14 mouse cellular contexts compared by ENCODE assay signal in the genomic region with DNA sequence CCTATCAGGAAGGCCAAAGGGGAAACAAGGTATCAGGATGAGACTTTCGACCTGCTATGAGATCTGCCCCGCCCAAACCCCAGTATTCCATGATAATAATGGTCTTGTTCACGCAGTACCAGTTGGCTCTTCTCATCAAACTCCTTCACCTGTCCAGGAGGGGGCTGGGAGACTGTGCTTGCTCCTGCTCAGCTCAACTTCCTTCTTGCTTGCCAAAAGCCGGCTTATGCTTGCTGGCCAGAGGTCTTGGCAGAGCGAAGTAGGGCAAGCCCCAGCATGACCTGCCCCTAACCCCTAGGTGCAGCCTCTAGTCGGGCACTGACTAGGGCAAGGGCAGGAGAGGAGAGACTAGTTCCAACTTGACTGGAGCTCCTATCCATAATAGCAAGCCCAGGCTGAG.
DNase-seq lines count a peak whose midpoint lies in the region; ATAC-seq and TF ChIP-seq lines count a peak whose summit lies in the region.
"Had no signal": no experiment of that assay in that cellular context is flagged by ENCODE, and none has a peak within 500 bp of the region (broad histone marks: within the 10 kb centered on the region; RNA-seq: fewer than 3 reads in every experiment).

No protein-coding gene starts in this region.

- no peak overlapping the region for H3K9ac ChIP-seq in heart, embryonic 15.5 days
- H3K9ac ChIP-seq: limb, embryonic 15.5 days; lung, embryonic 14.5 days had no signal

- H3K27ac ChIP-seq in cerebellum, adult 2 months (ENCODE audit: insufficient read depth, low read length): no peak overlapping the region
- H3K27ac ChIP-seq in heart, embryonic 15.5 days: peak overlapping the region; percentile 90
- H3K27ac ChIP-seq in bone marrow macrophage, adult 2 months (ENCODE audit: insufficient read depth, low read depth, low read length): 0 out of 2 replicates have a peak overlapping the region, but pooled peaks have one; percentile 68
- H3K27ac ChIP-seq: hindbrain, embryonic 10.5 days; limb, embryonic 15.5 days had no signal

- no peak overlapping the region for H3K4me2 ChIP-seq in heart, embryonic 15.5 days
- H3K4me2 ChIP-seq: limb, embryonic 15.5 days; lung, embryonic 14.5 days had no signal

- TF ChIP-seq CTCF in cerebellum, adult 2 months (IDR thresholded peaks at IDR 0.05; ENCODE audit: borderline replicate concordance, insufficient read depth, low read depth, low read length): no peak
- TF ChIP-seq CTCF in bone marrow macrophage, adult 2 months (IDR thresholded peaks at IDR 0.05; ENCODE audit: low read depth, low read length): no peak

- peaks cover 22% of the 10 kb centered on the region for H3K4me1 ChIP-seq in cerebellum, adult 2 months (ENCODE audit: control insufficient read depth, insufficient read depth, low read length)
- H3K4me1 ChIP-seq in heart, embryonic 15.5 days (replicated peaks): peaks cover 51% of the 10 kb centered on the region
- peaks cover 30% of the 10 kb centered on the region for H3K4me1 ChIP-seq in bone marrow macrophage, adult 2 months (ENCODE audit: control insufficient read depth, insufficient read depth, low read length)

- H3K27me3 ChIP-seq in cerebellum, adult 2 months (ENCODE audit: control insufficient read depth, insufficient read depth, low read length): no peaks in the 10 kb centered on the region
- H3K27me3 ChIP-seq in heart, embryonic 15.5 days: no peaks in the 10 kb centered on the region
- H3K27me3 ChIP-seq: limb, embryonic 15.5 days had no signal

- peak; percentile 25 to 26 for DNase-seq in cerebellum, adult 2 months
- no peak for DNase-seq in cerebellum, adult 8-10 months
- DNase-seq in heart, adult 9 months (ENCODE audit: low spot score in 2 of 2): no peak
- DNase-seq in gastrocnemius, postnatal 25 days: peak; percentile 45
- DNase-seq in natural killer cell, adult 2 months (ENCODE audit: low spot score in 2 of 2): no peak
- DNase-seq in right cerebral cortex, postnatal 10 days (ENCODE audit: low spot score in 2 of 2): no peak
- DNase-seq: lung, embryonic 14.5 days; right cerebral cortex, adult 18-20 months; thymus, adult 2 months had no signal

- no peaks in the 10 kb centered on the region for H3K9me3 ChIP-seq in heart, embryonic 15.5 days (replicated peaks)
- H3K9me3 ChIP-seq: hindbrain, embryonic 10.5 days; limb, embryonic 15.5 days; megakaryocyte, embryonic 14.5 days had no signal

- H3K4me3 ChIP-seq in cerebellum, adult 2 months (replicated peaks; ENCODE audit: insufficient read depth, low read depth, low read length): no peak overlapping the region
- no peak overlapping the region for H3K4me3 ChIP-seq in heart, embryonic 15.5 days
- no peak overlapping the region for H3K4me3 ChIP-seq in bone marrow macrophage, adult 2 months (ENCODE audit: insufficient read depth, low read length)
- H3K4me3 ChIP-seq: hindbrain, embryonic 10.5 days; limb, embryonic 15.5 days had no signal

- no peak for ATAC-seq in heart, embryonic 15.5 days (replicated peaks; ENCODE audit: insufficient number of reproducible peaks, insufficient read depth, low FRiP score, low read depth)

- TF ChIP-seq POLR2A in cerebellum, adult 2 months (IDR thresholded peaks at IDR 0.05; ENCODE audit: borderline replicate concordance, insufficient read depth, low read length): no peak
- no peak for TF ChIP-seq POLR2A in bone marrow macrophage, adult 2 months (IDR thresholded peaks at IDR 0.05; ENCODE audit: borderline replicate concordance, low read depth, low read length)

- 70% methylated on average over 6 of the region's 6 CpGs for WGBS in cerebellum, adult 2 months
- 81% methylated on average over 6 of the region's 6 CpGs for WGBS in heart, embryonic 15.5 days

- no peaks in the 10 kb centered on the region for H3K36me3 ChIP-seq in heart, embryonic 15.5 days
- H3K36me3 ChIP-seq: hindbrain, embryonic 10.5 days; limb, embryonic 15.5 days had no signal

Comparison
In these comparisons a context has a peak if more than half of its experiments do, and no peak if none do; other contexts are left out.
1. DNase-seq: peak in cerebellum, adult 2 months (2 of 2) and gastrocnemius, postnatal 25 days (single experiment); none in cerebellum, adult 8-10 months (single experiment), heart, adult 9 months (0 of 2), natural killer cell, adult 2 months (0 of 2) and right cerebral cortex, postnatal 10 days (0 of 2).